Comparison of ENCODE assay signal across 20 mouse cellular contexts in genomic region chr8:94087964-94088363, GRCm38 (mm10). TPM values are rescaled to one million over a fixed set of nuclear protein-coding genes. Genes with fewer than 3 reads are reported as not detected.
A peak's percentile ranks its signal among the peaks of the same experiment; 100 is the strongest.
DNase-seq lines count a peak whose midpoint lies in the region; TF ChIP-seq lines count a peak whose summit lies in the region.
"Had no signal": no experiment of that assay in that cellular context is flagged by ENCODE, and none has a peak within 500 bp of the region (broad histone marks: within the 10 kb centered on the region; RNA-seq: fewer than 3 reads in every experiment).

No protein-coding gene starts in this region.

- TF ChIP-seq POLR2A in myocyte (IDR thresholded peaks at IDR 0.05; ENCODE audit: insufficient read length, low read depth) = no peak

- H3K4me3 ChIP-seq in myocyte = no peak overlapping the region
- H3K4me3 ChIP-seq in embryonic facial prominence, embryonic 10.5 days = no peak overlapping the region

- peak; percentile 12 for DNase-seq in embryo, embryonic 11 days
- no peak for DNase-seq in embryo, embryonic 10.5 days (ENCODE audit: low spot score)
- DNase-seq in embryonic facial prominence, embryonic 10.5 days (ENCODE audit: low spot score) = no peak
- DNase-seq: adrenal gland, adult 2 months; adrenal gland, adult 8-10 months; adrenal gland, postnatal 10 days; adrenal gland, postnatal 14 days; adrenal gland, postnatal 25 days; adrenal gland, postnatal 36 days; B cell, adult 2 months; cerebellum, adult 11 months; cerebellum, adult 11-12 months; cerebellum, adult 18-20 months had no signal

- H3K27me3 ChIP-seq in myocyte (ENCODE audit: control insufficient read depth, insufficient read depth, insufficient read length) = no peaks in the 10 kb centered on the region
- H3K27me3 ChIP-seq in embryonic facial prominence, embryonic 10.5 days (replicated peaks; ENCODE audit: low read depth, poor library complexity, severe bottlenecking) = no peaks in the 10 kb centered on the region
- H3K27me3 ChIP-seq: CH12.LX, Patski had no signal

- no peak overlapping the region for H3K4me2 ChIP-seq in myocyte (ENCODE audit: low read depth)

- no peak overlapping the region for H3K27ac ChIP-seq in embryonic facial prominence, embryonic 10.5 days (replicated peaks)

- no peaks in the 10 kb centered on the region for H3K4me1 ChIP-seq in embryonic facial prominence, embryonic 10.5 days

- no peak overlapping the region for H3ac ChIP-seq in myocyte (ENCODE audit: control insufficient read depth, insufficient read length)

- H3K9me3 ChIP-seq in embryonic facial prominence, embryonic 10.5 days = no peaks in the 10 kb centered on the region
- H3K9me3 ChIP-seq: G1E had no signal

- 90% methylated on average over 9 of the region's 9 CpGs for WGBS in embryonic facial prominence, embryonic 10.5 days

- no peaks in the 10 kb centered on the region for H3K79me2 ChIP-seq in myocyte (ENCODE audit: control insufficient read depth, insufficient read depth)

- no peaks in the 10 kb centered on the region for H3K36me3 ChIP-seq in myocyte (ENCODE audit: control insufficient read depth, insufficient read depth)
- peaks cover 26% of the 10 kb centered on the region for H3K36me3 ChIP-seq in embryonic facial prominence, embryonic 10.5 days (replicated peaks)

TF ChIP-seq in myocyte, 11 proteins besides CTCF, POLR2A, EP300 and RAD21:
- TF ChIP-seq MYOG (IDR thresholded peaks at IDR 0.05; ENCODE audit: control insufficient read depth in 1 of 3, insufficient read depth in 1 of 3, insufficient read length in 2 of 3, low read depth in 2 of 3) (peak; percentile 24 to 82 (median 79)), REST (IDR thresholded peaks at IDR 0.05; ENCODE audit: insufficient read depth, insufficient read length) (no peak), MYOD1 (IDR thresholded peaks at IDR 0.05; ENCODE audit: control insufficient read depth in 1 of 3, insufficient read length in 2 of 3, low read depth in 2 of 3) (peak in 2 of 3 experiments; percentile 70 to 72)

RNA-seq across cellular contexts. Expression of gene Bbs2, which starts 10.8 kb away (rescaled TPM):
- 11.2 TPM for polyA plus RNA-seq in myocyte (2012; fragmentation: generic; extraction: Trizol)
- 12.6 and 16.6 TPM in 2 replicates for polyA plus RNA-seq in embryonic facial prominence, embryonic 10.5 days (2016; fragmentation: Nextera tagmentation; extraction: Ambion mirVana)

RNA-seq across cellular contexts. Expression of gene Mt4, which starts 49.0 kb away (rescaled TPM):
- polyA plus RNA-seq in myocyte (2012; fragmentation: generic; extraction: Trizol) = not detected
- polyA plus RNA-seq in embryonic facial prominence, embryonic 10.5 days (2016; fragmentation: Nextera tagmentation; extraction: Ambion mirVana) = not detected in 2 replicates
- polyA plus RNA-seq: activated CD4-positive, CD25-positive, alpha-beta regulatory T cell, adult 4 months; adrenal gland, adult 2 months; brain, embryonic 14.5 days; CD4-positive, CD25-positive, alpha-beta regulatory T cell, adult 4 months; G1E; Patski had no signal

RNA-seq across cellular contexts. Expression of gene Ogfod1, which starts 51.0 kb away (rescaled TPM):
- 15.6 TPM for polyA plus RNA-seq in myocyte (2012; fragmentation: generic; extraction: Trizol)
- 14.0 and 14.4 TPM in 2 replicates for polyA plus RNA-seq in embryonic facial prominence, embryonic 10.5 days (2016; fragmentation: Nextera tagmentation; extraction: Ambion mirVana)

RNA-seq across cellular contexts. Expression of gene Nudt21, which starts 51.1 kb away (rescaled TPM):
- 88.6 TPM for polyA plus RNA-seq in myocyte (2012; fragmentation: generic; extraction: Trizol)
- polyA plus RNA-seq in embryonic facial prominence, embryonic 10.5 days (2016; fragmentation: Nextera tagmentation; extraction: Ambion mirVana) = 155 and 158 TPM in 2 replicates
